Mouse (Mus musculus): ENCODE data around the gene Rbbp7. TPM values are rescaled to one million over a fixed set of nuclear protein-coding genes. Genes with fewer than 3 reads are reported as not detected.
A peak's percentile ranks its signal among the peaks of the same experiment; 100 is the strongest.
"Not testable (repeated sequence)": the region's sequence is repeated elsewhere in the genome, so short reads cannot be mapped to it uniquely, and the experiment has no call there.

Rbbp7 gene
- polyA plus RNA-seq, 1 experiment from 2014 or later, result 286 TPM

GRCm38 (mm10) chrX:162754314-162754713, 5.9 kb upstream of the Rbbp7 start:
- ATAC-seq (ENCODE audit: low FRiP score), result no peak
- H3K4me2 ChIP-seq (replicated peaks), result no peak overlapping the region

GRCm38 (mm10) chrX:162756058-162756457, 4.1 kb upstream of the Rbbp7 start:
- no peaks in the 10 kb centered on the region; the same call in 1 of the 2 replicates for H3K9me3 ChIP-seq (replicated peaks)
- no peaks in the 10 kb centered on the region for H3K36me3 ChIP-seq
- H3K27me3 ChIP-seq, result no peaks in the 10 kb centered on the region; the same call in 1 of the 2 replicates
- H3K4me1 ChIP-seq, result 0 out of 2 replicates have a peak, but pooled peaks cover 5% of the 10 kb centered on the region
- H3K9ac ChIP-seq, result no peak overlapping the region
- no peak overlapping the region for H3K4me2 ChIP-seq (replicated peaks)
- WGBS, result 37% methylated on average over 7 of the region's 7 CpGs
- H3K27ac ChIP-seq, result no peak overlapping the region
- no peak for ATAC-seq (ENCODE audit: low FRiP score)
- H3K4me3 ChIP-seq, result no peak overlapping the region

More at GRCm38 (mm10) chrX:162754314-162754713, 5.9 kb upstream of the Rbbp7 start:
- Histone ChIP-seq H3K36me3 (no peaks in the 10 kb centered on the region), H3K4me3 (no peak overlapping the region), H3K27me3 (no peaks in the 10 kb centered on the region; the same call in 1 of the 2 replicates), H3K9me3 (replicated peaks) (no peaks in the 10 kb centered on the region), H3K4me1 (0 out of 2 replicates have a peak, but pooled peaks cover 3% of the 10 kb centered on the region), H3K9ac (no peak overlapping the region), H3K27ac (no peak overlapping the region)
- WGBS, result 88% methylated on average over 4 of the region's 4 CpGs

GRCm38 (mm10) chrX:162759251-162760114, 719 bp upstream of the Rbbp7 start:
- Histone ChIP-seq H3K27me3 (no peaks in the 10 kb centered on the region; the same call in 1 of the 2 replicates), H3K4me3 (peak overlapping the region; percentile 62), H3K9me3 (replicated peaks) (no peaks in the 10 kb centered on the region; the same call in 1 of the 2 replicates), H3K4me1 (0 out of 2 replicates have a peak, but pooled peaks cover 5% of the 10 kb centered on the region), H3K4me2 (replicated peaks) (peak overlapping the region; percentile 45), H3K9ac (peak overlapping the region; percentile 54), H3K27ac (peak overlapping the region; percentile 91), H3K36me3 (no peaks in the 10 kb centered on the region)
- no peak for ATAC-seq (ENCODE audit: low FRiP score)
- WGBS, result 35% methylated on average over 30 of the region's 32 CpGs

DNA sequence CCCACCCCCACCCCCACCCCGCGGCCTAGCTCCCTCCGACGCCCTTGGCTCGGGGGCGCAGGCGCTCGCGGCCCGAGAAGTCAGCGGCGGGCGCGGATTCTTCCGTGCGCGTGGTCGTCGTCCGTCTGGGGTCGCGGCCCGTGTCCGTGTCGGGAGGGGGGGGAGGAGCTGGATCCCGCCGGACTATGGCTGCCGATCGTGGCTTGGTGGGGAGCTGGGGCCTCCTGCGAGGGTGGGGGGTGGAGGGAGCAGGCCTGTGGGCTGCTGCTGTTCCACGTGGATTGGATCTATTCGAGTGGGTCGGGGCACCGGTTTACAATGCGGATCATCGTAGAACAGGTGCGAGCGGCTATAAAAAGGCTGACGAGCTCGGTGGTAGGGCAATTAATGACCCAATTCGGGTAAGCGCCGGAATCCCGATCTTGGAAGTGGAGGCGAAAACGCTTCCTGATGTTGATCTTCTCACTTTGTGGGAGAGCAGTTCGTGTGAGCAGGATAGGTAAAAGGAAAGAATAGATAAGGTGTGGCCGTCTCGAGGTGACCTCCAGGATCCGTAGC, 835 bp downstream of the Rbbp7 start:
- H3K27ac ChIP-seq, result peak overlapping the region; percentile 91
- H3K9me3 ChIP-seq (replicated peaks), result no peaks in the 10 kb centered on the region; the same call in 1 of the 2 replicates
- H3K4me3 ChIP-seq, result peak overlapping the region; percentile 62
- H3K4me1 ChIP-seq, result 0 out of 2 replicates have a peak, but pooled peaks cover 5% of the 10 kb centered on the region
- peak; percentile 10 for ATAC-seq (ENCODE audit: low FRiP score)
- no peaks in the 10 kb centered on the region; the same call in 1 of the 2 replicates for H3K27me3 ChIP-seq
- peak overlapping the region; percentile 71 for H3K9ac ChIP-seq
- peak overlapping the region; percentile 58 for H3K4me2 ChIP-seq (replicated peaks)
- no peaks in the 10 kb centered on the region for H3K36me3 ChIP-seq
- 23% methylated on average over 32 of the region's 50 CpGs for WGBS

- Histone ChIP-seq H3K27ac (no peak overlapping the region), H3K4me1 (0 out of 2 replicates have a peak, but pooled peaks cover 5% of the 10 kb centered on the region), H3K27me3 (no peaks in the 10 kb centered on the region), H3K36me3 (no peaks in the 10 kb centered on the region), H3K9ac (no peak overlapping the region), H3K4me3 (peak overlapping the region; percentile 62), H3K9me3 (replicated peaks) (no peaks in the 10 kb centered on the region; the same call in 1 of the 2 replicates), H3K4me2 (replicated peaks) (peak overlapping the region; percentile 58)
- WGBS, result 46% methylated on average over 9 of the region's 9 CpGs
- no peak for ATAC-seq (ENCODE audit: low FRiP score)
Observed at GRCm38 (mm10) chrX:162761716-162762395, 1.7 kb downstream of the Rbbp7 start.

DNA sequence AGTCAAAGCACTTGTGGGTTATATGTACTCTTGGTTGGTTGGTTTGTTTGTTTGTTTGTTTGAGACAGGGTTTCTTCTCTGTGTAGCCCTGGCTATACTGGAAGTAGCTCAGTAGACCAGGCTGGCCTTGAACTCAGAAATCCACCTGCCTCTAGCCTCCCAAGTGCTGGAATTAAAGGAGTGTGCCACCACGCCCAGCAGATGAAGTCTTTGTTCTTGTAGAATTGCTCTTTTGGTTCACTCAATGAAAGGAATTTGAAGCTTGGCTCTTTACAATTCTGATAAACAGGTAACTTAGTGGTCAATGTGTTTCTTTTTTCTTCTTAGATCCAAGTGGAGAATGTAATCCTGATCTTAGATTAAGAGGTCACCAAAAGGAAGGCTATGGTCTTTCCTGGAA, 10.5 kb downstream of the Rbbp7 start:
- Histone ChIP-seq H3K9ac (no peak overlapping the region), H3K4me2 (replicated peaks) (no peak overlapping the region), H3K4me3 (no peak overlapping the region), H3K36me3 (peaks cover 13% of the 10 kb centered on the region; the same call in 1 of the 2 replicates), H3K9me3 (replicated peaks) (no peaks in the 10 kb centered on the region), H3K27ac (no peak overlapping the region), H3K27me3 (no peaks in the 10 kb centered on the region), H3K4me1 (no peaks in the 10 kb centered on the region)
- WGBS, result 67% methylated on average over 1 of the region's 1 CpGs
- ATAC-seq (ENCODE audit: low FRiP score), result no peak

- no peak overlapping the region for H3K4me3 ChIP-seq
- H3K4me1 ChIP-seq, result no peaks in the 10 kb centered on the region
- 0 out of 2 replicates have a peak, but pooled peaks cover under 1% of the 10 kb centered on the region for H3K36me3 ChIP-seq
- H3K9ac ChIP-seq, result no peak overlapping the region
- H3K27ac ChIP-seq, result no peak overlapping the region
- no peaks in the 10 kb centered on the region for H3K9me3 ChIP-seq (replicated peaks)
- WGBS, result 70% methylated on average over 1 of the region's 1 CpGs
- no peaks in the 10 kb centered on the region for H3K27me3 ChIP-seq
- H3K4me2 ChIP-seq (replicated peaks), result no peak overlapping the region
- ATAC-seq (ENCODE audit: low FRiP score), result no peak
Observed at GRCm38 (mm10) chrX:162788372-162788771, 28.2 kb downstream of the Rbbp7 start.

DNA sequence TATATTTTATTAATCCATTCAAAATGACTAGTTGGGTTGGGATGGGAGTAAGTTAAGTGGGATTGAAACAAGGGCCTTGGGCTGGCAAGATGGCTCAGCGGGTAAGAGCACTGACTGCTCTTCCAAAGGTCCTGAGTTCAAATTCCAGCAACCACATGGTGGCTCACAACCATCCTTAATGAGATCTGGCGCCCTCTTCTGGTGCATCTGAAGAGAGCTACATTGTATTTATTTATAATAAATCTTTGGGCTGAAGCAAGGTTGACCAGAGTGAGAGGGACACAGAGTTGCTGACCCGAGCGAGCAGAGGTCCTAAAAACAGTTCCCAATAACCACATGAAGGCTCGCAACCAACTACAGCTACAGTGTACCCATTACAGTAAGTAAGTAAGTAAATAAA, 31.2 kb downstream of the Rbbp7 start:
- WGBS, result 82% methylated on average over 5 of the region's 5 CpGs
- not testable (repeated sequence) for H3K9ac ChIP-seq; H3K27me3 ChIP-seq; H3K9me3 ChIP-seq (replicated peaks); H3K36me3 ChIP-seq; H3K4me1 ChIP-seq; H3K27ac ChIP-seq; ATAC-seq (ENCODE audit: low FRiP score); H3K4me2 ChIP-seq (replicated peaks); H3K4me3 ChIP-seq

- H3K9ac ChIP-seq, result no peak overlapping the region
- H3K36me3 ChIP-seq, result no peaks in the 10 kb centered on the region
- H3K27ac ChIP-seq, result no peak overlapping the region
- no peaks in the 10 kb centered on the region for H3K9me3 ChIP-seq (replicated peaks)
- no peaks in the 10 kb centered on the region for H3K27me3 ChIP-seq
- H3K4me2 ChIP-seq (replicated peaks), result no peak overlapping the region
- no peak for ATAC-seq (ENCODE audit: low FRiP score)
- H3K4me3 ChIP-seq, result no peak overlapping the region
- H3K4me1 ChIP-seq, result no peaks in the 10 kb centered on the region
Observed at GRCm38 (mm10) chrX:162800371-162800770, 40.2 kb downstream of the Rbbp7 start.

GRCm38 (mm10) chrX:162828016-162828415, 67.8 kb downstream of the Rbbp7 start:
- Histone ChIP-seq H3K9ac (no peak overlapping the region; the same call in 1 of the 2 replicates), H3K36me3 (no peaks in the 10 kb centered on the region), H3K9me3 (replicated peaks) (no peaks in the 10 kb centered on the region), H3K4me1 (no peaks in the 10 kb centered on the region; the same call in 1 of the 2 replicates), H3K4me2 (replicated peaks) (peak overlapping the region; percentile 75), H3K27me3 (peaks cover 3% of the 10 kb centered on the region; the same call in 1 of the 2 replicates), H3K4me3 (peak overlapping the region; percentile 54), H3K27ac (no peak overlapping the region)
- ATAC-seq (ENCODE audit: low FRiP score), result no peak
- WGBS, result 44% methylated on average over 6 of the region's 6 CpGs
